Mouse (Mus musculus) ES-Bruce4 (cell line): ENCODE measurements around the gene Hhip. TPM values are rescaled to one million over a fixed set of nuclear protein-coding genes. Genes with fewer than 3 reads are reported as not detected.

Experiments used
- H3K27ac ChIP-seq: 2 replicates; pipeline ENCODE4 v1.5.1; 2012; ENCODE audit warnings: low read length, inconsistent platforms; ENCODE audit not compliant: insufficient read depth
- H3K27me3 ChIP-seq: 2 replicates; pipeline ENCODE4 v1.6.1; 2012; ENCODE audit warnings: mild to moderate bottlenecking, low read length, inconsistent platforms; ENCODE audit not compliant: control insufficient read depth, poor library complexity, insufficient read depth, severe bottlenecking
- H3K36me3 ChIP-seq: 2 replicates; pipeline ENCODE4 v1.6.1; 2012; ENCODE audit warnings: inconsistent platforms, mild to moderate bottlenecking, low read length, moderate library complexity; ENCODE audit not compliant: control insufficient read depth, poor library complexity, insufficient read depth, severe bottlenecking
- H3K4me1 ChIP-seq: one replicate; pipeline ENCODE4 v1.8.1; 2011; ENCODE audit warnings: low read length; ENCODE audit not compliant: control insufficient read depth, insufficient read depth
- H3K4me3 ChIP-seq: 2 replicates; pipeline ENCODE4 v1.5.1; 2011; ENCODE audit warnings: low read depth, mild to moderate bottlenecking, low read length
- H3K9ac ChIP-seq: 2 replicates; pipeline ENCODE4 v1.6.1; 2012; ENCODE audit warnings: low read depth, mild to moderate bottlenecking, inconsistent platforms; ENCODE audit not compliant: poor library complexity, severe bottlenecking
- H3K9me3 ChIP-seq: replicated peaks from 2 replicates; pipeline ENCODE4 v1.6.1; 2012; ENCODE audit warnings: mild to moderate bottlenecking, low read length, inconsistent platforms; ENCODE audit not compliant: control insufficient read depth, poor library complexity, insufficient read depth, severe bottlenecking
- CTCF ChIP-seq: IDR thresholded peaks from one replicate; pipeline ENCODE4 v1.8.1; 2011; ENCODE audit warnings: low read depth, low read length
- EP300 ChIP-seq: IDR thresholded peaks from 2 replicates; pipeline ENCODE4 v1.6.1; 2011; ENCODE audit warnings: low read depth, low read length; ENCODE audit not compliant: insufficient read depth
- POLR2A ChIP-seq: IDR thresholded peaks from one replicate; pipeline ENCODE4 v1.8.1; 2011; ENCODE audit warnings: low read length; ENCODE audit not compliant: insufficient read depth
- polyA plus RNA-seq: library from polyadenylated mRNA; stranded (reverse); fragments of >200 nt; gene quantifications from 2 replicates; pipeline ENCODE4 v1.2.4, GENCODE M21; 2011; ENCODE audit warnings: low read depth; ENCODE audit not compliant: missing spikeins, insufficient read depth, insufficient read length

Hhip gene
- polyA plus RNA-seq, 1 experiment = 0.52 TPM

- H3K27me3 ChIP-seq = peaks cover 8% of the 10 kb centered on the region
- H3K27ac ChIP-seq = no peak overlapping the region
- no peaks in the 10 kb centered on the region for H3K9me3 ChIP-seq
- no peak overlapping the region for H3K4me3 ChIP-seq
- no peaks in the 10 kb centered on the region for H3K36me3 ChIP-seq
- TF ChIP-seq CTCF (no peak), POLR2A (no peak), EP300 (no peak)
- no peak overlapping the region for H3K9ac ChIP-seq
- H3K4me1 ChIP-seq = no peaks in the 10 kb centered on the region
Measured at GRCm38 (mm10) chr8:80055094-80055493, 2.7 kb downstream of the Hhip start.

GRCm38 (mm10) chr8:80054216-80054615 lies 3.6 kb downstream of the Hhip start:
- H3K4me1 ChIP-seq = no peaks in the 10 kb centered on the region
- TF ChIP-seq POLR2A = no peak
- H3K4me3 ChIP-seq = no peak overlapping the region
- H3K27me3 ChIP-seq = peaks cover 8% of the 10 kb centered on the region
- no peak overlapping the region for H3K9ac ChIP-seq
- no peak overlapping the region for H3K27ac ChIP-seq
- H3K36me3 ChIP-seq = no peaks in the 10 kb centered on the region
- no peaks in the 10 kb centered on the region for H3K9me3 ChIP-seq

- Histone ChIP-seq H3K9ac (no peak overlapping the region), H3K27me3 (peaks cover 8% of the 10 kb centered on the region), H3K36me3 (no peaks in the 10 kb centered on the region), H3K4me3 (no peak overlapping the region), H3K27ac (no peak overlapping the region), H3K9me3 (no peaks in the 10 kb centered on the region), H3K4me1 (no peaks in the 10 kb centered on the region)
- TF ChIP-seq POLR2A (no peak), EP300 (no peak), CTCF (no peak)
Measured at GRCm38 (mm10) chr8:80052838-80053237, 5.0 kb downstream of the Hhip start.

- Histone ChIP-seq H3K27me3 (peaks cover 4% of the 10 kb centered on the region), H3K27ac (no peak overlapping the region)
Measured at GRCm38 (mm10) chr8:80051494-80051893, 6.3 kb downstream of the Hhip start.

GRCm38 (mm10) chr8:80049256-80050005 lies 8.4 kb downstream of the Hhip start:
- Histone ChIP-seq H3K9me3 (no peaks in the 10 kb centered on the region), H3K27ac (no peak overlapping the region), H3K4me1 (no peaks in the 10 kb centered on the region), H3K36me3 (no peaks in the 10 kb centered on the region), H3K4me3 (no peak overlapping the region), H3K27me3 (no peaks in the 10 kb centered on the region; the same call in none of the 2 replicates), H3K9ac (no peak overlapping the region)
- TF ChIP-seq POLR2A = no peak
- TF ChIP-seq EP300 = no peak
- no peak for TF ChIP-seq CTCF

More at GRCm38 (mm10) chr8:80051494-80051893, 6.3 kb downstream of the Hhip start:
- H3K9ac ChIP-seq = no peak overlapping the region
- TF ChIP-seq EP300 = no peak
- no peak for TF ChIP-seq CTCF
- TF ChIP-seq POLR2A = no peak
- no peaks in the 10 kb centered on the region for H3K9me3 ChIP-seq
- no peaks in the 10 kb centered on the region for H3K36me3 ChIP-seq
- H3K4me1 ChIP-seq = no peaks in the 10 kb centered on the region
- no peak overlapping the region for H3K4me3 ChIP-seq

- no peaks in the 10 kb centered on the region for H3K4me1 ChIP-seq
- TF ChIP-seq POLR2A (no peak), CTCF (no peak), EP300 (no peak)
- H3K27ac ChIP-seq = no peak overlapping the region
- no peak overlapping the region for H3K4me3 ChIP-seq
- no peaks in the 10 kb centered on the region; the same call in none of the 2 replicates for H3K27me3 ChIP-seq
- no peak overlapping the region for H3K9ac ChIP-seq
- H3K9me3 ChIP-seq = no peaks in the 10 kb centered on the region
- no peaks in the 10 kb centered on the region for H3K36me3 ChIP-seq
Measured at GRCm38 (mm10) chr8:80048256-80048655, 9.6 kb downstream of the Hhip start.
